Mouse (Mus musculus): ENCODE data around the gene Nodal.

The Nodal gene

GRCm38 (mm10) chr10:61415890-61416289 is 1.9 kb upstream of the Nodal start:
- POLR2A ChIA-PET = interaction anchor here (0.6 to 8.3 kb wide), 75 partner anchors 9 to 1711 kb away, joined by 3 to 109 read pairs (median 5); partner anchors contain the start of genes Pald1 (in 3 of the 4), Eif4ebp2 (in 2 of the 4), Lrrc20 (in 1 of the 4) and Ppa1 (in 1 of the 4)
- CTCF ChIA-PET = interaction anchor here (0.6 to 3.1 kb wide), 36 partner anchors 8 to 843 kb away, joined by 3 to 23 read pairs (median 4); partner anchors contain the start of gene Eif4ebp2 (in 3 of the 4)

GRCm38 (mm10) chr10:61416561-61416960 is 1.2 kb upstream of the Nodal start:
- ChIA-PET POLR2A (interaction anchor here in 3 of 4 experiments (0.5 to 8.3 kb wide), 95 partner anchors 9 to 1712 kb away, joined by 3 to 109 read pairs (median 5); partner anchors contain the start of genes Eif4ebp2 (in 3 of the 3), Pald1 (in 3 of the 3), Lrrc20 (in 2 of the 3) and Adamts14 (in 1 of the 3)), CTCF (interaction anchor here (0.6 to 3.1 kb wide), 41 partner anchors 8 to 1632 kb away, joined by 3 to 23 read pairs (median 5); partner anchors contain the start of gene Eif4ebp2 (in 1 of the 4))

GRCm38 (mm10) chr10:61417046-61417445 is 726 bp upstream of the Nodal start:
- CTCF ChIA-PET = interaction anchor here (0.5 to 3.1 kb wide), 36 partner anchors 9 to 1631 kb away, joined by 3 to 23 read pairs (median 4); partner anchors contain the start of genes Eif4ebp2 (in 1 of the 4) and Lrrc20 (in 1 of the 4)
- POLR2A ChIA-PET = interaction anchor here in 3 of 4 experiments (0.5 to 8.3 kb wide), 83 partner anchors 9 to 718 kb away, joined by 3 to 109 read pairs (median 5); partner anchors contain the start of genes Eif4ebp2 (in 3 of the 3), Pald1 (in 3 of the 3), Lrrc20 (in 2 of the 3) and Adamts14 (in 1 of the 3)

- ChIA-PET POLR2A (interaction anchor here in 3 of 4 experiments (0.7 to 8.3 kb wide), 38 partner anchors 7 to 411 kb away, joined by 3 to 109 read pairs (median 10); partner anchors contain the start of genes Eif4ebp2 (in 3 of the 3), Lrrc20 (in 2 of the 3), Pald1 (in 2 of the 3) and Sgpl1 (in 1 of the 3)), CTCF (interaction anchor here in 3 of 4 experiments (0.6 to 3.1 kb wide), 17 partner anchors 12 to 284 kb away, joined by 3 to 23 read pairs (median 5); no protein-coding TSS in a partner anchor)
Observed at GRCm38 (mm10) chr10:61418131-61418900, 544 bp downstream of the Nodal start.

GRCm38 (mm10) chr10:61419146-61419545 is 1.4 kb downstream of the Nodal start:
- ChIA-PET POLR2A (interaction anchor here in 3 of 4 experiments (0.5 to 2.2 kb wide), 8 partner anchors 11 to 559 kb away, joined by 4 to 14 read pairs (median 10); partner anchors contain the start of gene Eif4ebp2 (in 1 of the 3)), CTCF (interaction anchor here in 3 of 4 experiments (0.6 to 1.1 kb wide), 6 partner anchors 48 to 1243 kb away, joined by 3 to 15 read pairs (median 4); no protein-coding TSS in a partner anchor)

GRCm38 (mm10) chr10:61420011-61420410 is 2.2 kb downstream of the Nodal start:
- CTCF ChIA-PET = interaction anchor here (0.6 to 1.1 kb wide), 5 partner anchors 21 to 346 kb away, joined by 3 to 6 read pairs (median 4); no protein-coding TSS in a partner anchor
- POLR2A ChIA-PET = interaction anchor here (0.5 to 2.2 kb wide), 29 partner anchors 10 to 1473 kb away, joined by 3 to 16 read pairs (median 4); partner anchors contain the start of genes Eif4ebp2 (in 2 of the 4) and Aifm2 (in 1 of the 4)

- ChIA-PET CTCF (interaction anchor here in 3 of 4 experiments (0.6 to 1.9 kb wide), 22 partner anchors 8 to 226 kb away, joined by 3 to 9 read pairs (median 4); partner anchors contain the start of gene Lrrc20 (in 1 of the 3)), POLR2A (interaction anchor here (0.7 to 11.0 kb wide), 23 partner anchors 9 to 237 kb away, joined by 3 to 112 read pairs (median 5); partner anchors contain the start of genes Eif4ebp2 (in 2 of the 4), Lrrc20 (in 1 of the 4) and Nodal (in 1 of the 4))
Observed at GRCm38 (mm10) chr10:61422861-61423260, 5.1 kb downstream of the Nodal start.

GRCm38 (mm10) chr10:61423289-61423688 is 5.5 kb downstream of the Nodal start:
- CTCF ChIA-PET = interaction anchor here in 3 of 4 experiments (0.6 to 1.9 kb wide), 29 partner anchors 8 to 226 kb away, joined by 3 to 9 read pairs (median 4); partner anchors contain the start of gene Lrrc20 (in 1 of the 3)
- POLR2A ChIA-PET = interaction anchor here (0.5 to 11.0 kb wide), 28 partner anchors 9 to 343 kb away, joined by 3 to 112 read pairs (median 5); partner anchors contain the start of genes Eif4ebp2 (in 2 of the 4), Lrrc20 (in 1 of the 4), Nodal (in 1 of the 4) and Pald1 (in 1 of the 4)

- ChIA-PET CTCF (interaction anchor here (0.6 to 1.8 kb wide), 10 partner anchors 9 to 1075 kb away, joined by 3 to 9 read pairs (median 4); partner anchors contain the start of gene Eif4ebp2 (in 1 of the 4)), POLR2A (interaction anchor here in 3 of 4 experiments (0.5 to 11.0 kb wide), 25 partner anchors 8 to 1514 kb away, joined by 3 to 112 read pairs (median 8); partner anchors contain the start of genes Eif4ebp2 (in 3 of the 3), Nodal (in 2 of the 3), Lrrc20 (in 1 of the 3) and Pald1 (in 1 of the 3))
Observed at GRCm38 (mm10) chr10:61424500-61424899, 6.7 kb downstream of the Nodal start.

- ChIA-PET CTCF (interaction anchor here in 3 of 4 experiments (0.5 to 1.6 kb wide), 5 partner anchors 9 to 364 kb away, joined by 3 to 7 read pairs (median 3); partner anchors contain the start of gene Eif4ebp2 (in 1 of the 3)), POLR2A (interaction anchor here in 3 of 4 experiments (0.6 to 11.0 kb wide), 21 partner anchors 8 to 226 kb away, joined by 3 to 112 read pairs (median 7); partner anchors contain the start of genes Eif4ebp2 (in 3 of the 3), Nodal (in 2 of the 3), Lrrc20 (in 1 of the 3) and Pald1 (in 1 of the 3))
Observed at GRCm38 (mm10) chr10:61425047-61425446, 7.3 kb downstream of the Nodal start.

- ChIA-PET POLR2A (interaction anchor here (0.8 to 11.0 kb wide), 17 partner anchors 10 to 227 kb away, joined by 3 to 112 read pairs (median 6); partner anchors contain the start of genes Eif4ebp2 (in 2 of the 4), Nodal (in 2 of the 4), Lrrc20 (in 1 of the 4) and Pald1 (in 1 of the 4)), CTCF (interaction anchor here in 1 of 4 experiments (0.9 to 1.6 kb wide), 3 partner anchors 9 to 27 kb away, joined by 3 to 5 read pairs (median 3); partner anchors contain the start of gene Nodal)
Observed at GRCm38 (mm10) chr10:61426251-61426757, 8.5 kb downstream of the Nodal start.

- ChIA-PET POLR2A (interaction anchor here (0.6 to 11.0 kb wide), 14 partner anchors 8 to 1212 kb away, joined by 3 to 112 read pairs (median 18); partner anchors contain the start of genes Eif4ebp2 (in 2 of the 4) and Nodal (in 2 of the 4)), CTCF (interaction anchor here in 1 of 4 experiments (1.2 kb wide), 1 partner anchor 28 kb away, joined by 3 read pairs; no protein-coding TSS in a partner anchor)
Observed at GRCm38 (mm10) chr10:61427951-61428350, 10.2 kb downstream of the Nodal start.

GRCm38 (mm10) chr10:61428416-61428815 is 10.6 kb downstream of the Nodal start:
- ChIA-PET POLR2A (interaction anchor here in 2 of 4 experiments (1.4 to 11.0 kb wide), 8 partner anchors 12 to 87 kb away, joined by 3 to 112 read pairs (median 29); partner anchors contain the start of genes Eif4ebp2 (in 2 of the 2) and Nodal (in 2 of the 2)), CTCF (no interaction called here)

GRCm38 (mm10) chr10:61429043-61429442 is 11.3 kb downstream of the Nodal start:
- POLR2A ChIA-PET = interaction anchor here (1.1 to 11.0 kb wide), 13 partner anchors 9 to 100 kb away, joined by 3 to 112 read pairs (median 24); partner anchors contain the start of genes Nodal (in 3 of the 4) and Eif4ebp2 (in 2 of the 4)
- CTCF ChIA-PET = no interaction called here

GRCm38 (mm10) chr10:61431375-61431774 is 13.6 kb downstream of the Nodal start:
- ChIA-PET POLR2A (interaction anchor here in 3 of 4 experiments (0.5 to 11.0 kb wide), 12 partner anchors 9 to 60 kb away, joined by 3 to 112 read pairs (median 24); partner anchors contain the start of genes Eif4ebp2 (in 2 of the 3) and Nodal (in 2 of the 3)), CTCF (interaction anchor here in 3 of 4 experiments (0.7 to 1.0 kb wide), 4 partner anchors 8 to 276 kb away, joined by 3 to 4 read pairs (median 3); no protein-coding TSS in a partner anchor)

GRCm38 (mm10) chr10:61440202-61440800 is 22.5 kb downstream of the Nodal start:
- ChIA-PET POLR2A (interaction anchor here in 3 of 4 experiments (0.6 to 11.7 kb wide), 8 partner anchors 9 to 508 kb away, joined by 3 to 138 read pairs (median 28); partner anchors contain the start of genes Eif4ebp2 (in 2 of the 3) and Nodal (in 1 of the 3)), CTCF (interaction anchor here in 3 of 4 experiments (0.6 to 1.9 kb wide), 3 partner anchors 16 to 838 kb away, joined by 3 to 5 read pairs (median 3); partner anchors contain the start of gene Lrrc20 (in 1 of the 3))
